Mouse (Mus musculus) heart, adult 2 months (tissue): ENCODE measurements at regions not wholly inside any gene's neighbourhood (a gene's known extent, or its start where the extent isn't known, plus 50 kb on each side); places are given as distances from the start of the nearest gene placed in this dataset.

ENCODE experiments used
- DNase-seq, 2 experiments: peaks; one replicate each; pipeline ENCODE4 v3.0.0; 2021
- H3K27ac ChIP-seq: fragments of 200-600 bp; 2 replicates; pipeline ENCODE4 v1.8.1; 2022
- H3K27me3 ChIP-seq: fragments of 200-500 bp; 2 replicates; pipeline ENCODE4 v1.6.1; 2012; ENCODE audit warnings: mild to moderate bottlenecking, low read length, inconsistent platforms, mixed read lengths; ENCODE audit not compliant: control insufficient read depth, insufficient read depth
- H3K36me3 ChIP-seq: fragments of 200-500 bp; 2 replicates; pipeline ENCODE4 v1.6.1; 2012; ENCODE audit warnings: low read length, inconsistent platforms; ENCODE audit not compliant: control insufficient read depth, insufficient read depth
- H3K4me1 ChIP-seq: fragments of 200-500 bp; 2 replicates; pipeline ENCODE4 v1.6.1; 2011; ENCODE audit warnings: low read length; ENCODE audit not compliant: control insufficient read depth, insufficient read depth
- H3K4me3 ChIP-seq: fragments of 200-600 bp; 2 replicates; pipeline ENCODE4 v1.8.1; 2022
- H3K79me2 ChIP-seq: fragments of 200-500 bp; replicated peaks from 2 replicates; pipeline ENCODE4 v1.6.1; 2012; ENCODE audit warnings: mild to moderate bottlenecking, inconsistent platforms, low read length, moderate library complexity, mixed read lengths; ENCODE audit not compliant: control insufficient read depth, insufficient read depth
- H3K9ac ChIP-seq: fragments of 200-500 bp; 2 replicates; pipeline ENCODE4 v1.6.1; 2012; ENCODE audit warnings: low read depth, mild to moderate bottlenecking, control low read depth, inconsistent platforms, low read length, mixed read lengths
- CTCF ChIP-seq: fragments of 200-600 bp; IDR thresholded peaks from 2 replicates; pipeline ENCODE4 v1.8.1; 2022; ENCODE audit warnings: antibody characterized with exemption, mild to moderate bottlenecking, moderate library complexity
- EP300 ChIP-seq: fragments of 200-500 bp; IDR thresholded peaks from 2 replicates; pipeline ENCODE4 v1.6.1; 2011; ENCODE audit warnings: low read depth, low read length, control low read depth; ENCODE audit not compliant: insufficient read depth
- POLR2A ChIP-seq: fragments of 200-500 bp; IDR thresholded peaks from 2 replicates; pipeline ENCODE4 v1.6.1; 2011; ENCODE audit warnings: mild to moderate bottlenecking, low read depth, low read length, control low read depth; ENCODE audit not compliant: insufficient read depth
- WGBS: fragments of 180-500 bp; shearing (Covaris S2); methylation state at CpG from one replicate; pipeline ENCODE4 v1.1.7; 2018; 5-methylcytosine and 5-hydroxymethylcytosine counted together
- intact Hi-C: fragments of 180-260 bp; cut with DNase I; formaldehyde crosslinking; loops from one replicate; pipeline ENCODE4 v1.15.1; 2025

DNA sequence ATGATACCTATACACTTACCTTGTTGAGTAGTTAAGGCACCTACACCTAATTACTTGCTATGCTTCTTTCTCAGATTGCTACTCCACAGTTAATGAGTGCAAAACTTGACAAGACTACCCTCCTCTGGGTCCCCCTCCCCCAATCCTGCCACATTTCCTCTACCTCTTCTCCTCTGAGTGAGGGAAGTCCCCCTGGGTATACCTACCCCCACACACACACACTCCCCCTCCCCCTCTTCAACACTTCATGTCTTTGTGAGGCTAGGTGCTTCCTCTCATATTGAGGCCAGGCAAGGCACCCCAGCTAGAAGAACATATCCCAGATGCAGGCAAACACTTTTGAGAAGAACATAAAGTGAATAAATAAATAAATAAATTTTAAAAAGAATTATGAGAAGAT lies 90.3 kb upstream of the Ube2e3 start:
- Histone ChIP-seq H3K79me2 (no peaks in the 10 kb centered on the region), H3K9ac (no peak overlapping the region), H3K27ac (no peak overlapping the region), H3K4me1 (no peaks in the 10 kb centered on the region), H3K27me3 (no peaks in the 10 kb centered on the region), H3K4me3 (no peak overlapping the region), H3K36me3 (no peaks in the 10 kb centered on the region)
- DNase-seq = no peak
- TF ChIP-seq POLR2A (no peak), EP300 (no peak), CTCF (no peak)
- intact Hi-C loops = no loop called here

DNA sequence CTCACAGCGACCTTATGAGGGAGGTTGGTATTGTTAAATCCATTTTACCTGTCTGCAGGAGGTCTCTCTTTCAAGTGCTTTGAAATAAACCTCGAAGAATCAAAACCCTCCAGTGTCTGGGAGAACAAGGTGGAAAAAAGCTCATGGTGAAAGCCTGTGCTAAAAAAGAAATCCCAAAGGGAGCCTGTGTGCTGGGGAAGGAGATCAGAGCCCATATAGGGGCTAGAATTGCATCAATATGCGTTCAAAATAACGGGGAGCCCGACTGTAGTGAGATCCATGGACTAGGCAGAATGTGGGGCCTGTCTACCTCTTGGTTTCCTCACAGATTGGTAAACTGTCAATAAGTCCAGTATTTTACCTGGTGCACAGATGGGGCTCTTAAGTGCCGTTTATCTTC lies 113.6 kb upstream of the Ube2e3 start:
- intact Hi-C loops = no loop called here
- DNase-seq = no peak
- Histone ChIP-seq H3K27ac (no peak overlapping the region), H3K9ac (no peak overlapping the region), H3K4me3 (no peak overlapping the region), H3K27me3 (no peaks in the 10 kb centered on the region), H3K4me1 (no peaks in the 10 kb centered on the region), H3K79me2 (no peaks in the 10 kb centered on the region), H3K36me3 (no peaks in the 10 kb centered on the region)
- WGBS = 79% methylated on average over 6 of the region's 6 CpGs
- TF ChIP-seq EP300 (no peak), CTCF (no peak), POLR2A (no peak)

- Histone ChIP-seq H3K27me3 (no peaks in the 10 kb centered on the region), H3K79me2 (no peaks in the 10 kb centered on the region), H3K4me1 (no peaks in the 10 kb centered on the region), H3K4me3 (no peak overlapping the region), H3K27ac (no peak overlapping the region), H3K36me3 (no peaks in the 10 kb centered on the region), H3K9ac (no peak overlapping the region)
- TF ChIP-seq POLR2A = no peak
- no peak for TF ChIP-seq EP300
- peak in 1 of 2 experiments; percentile 8 for DNase-seq
- 62% methylated on average over 4 of the region's 4 CpGs for WGBS
- intact Hi-C loops = no loop called here
Measured at GRCm38 (mm10) chr2:78753918-78754317, 114.0 kb upstream of the Ube2e3 start.

- H3K36me3 ChIP-seq = no peaks in the 10 kb centered on the region
- no peaks in the 10 kb centered on the region for H3K27me3 ChIP-seq
- no peaks in the 10 kb centered on the region for H3K4me1 ChIP-seq
- no peak for DNase-seq
- intact Hi-C loops = no loop called here
- no peak overlapping the region for H3K27ac ChIP-seq
- TF ChIP-seq CTCF (no peak), POLR2A (no peak), EP300 (no peak)
- no peak overlapping the region for H3K9ac ChIP-seq
- no peaks in the 10 kb centered on the region for H3K79me2 ChIP-seq
- 85% methylated on average over 6 of the region's 6 CpGs for WGBS
- H3K4me3 ChIP-seq = no peak overlapping the region
Measured at GRCm38 (mm10) chr2:78730161-78730560, 137.8 kb upstream of the Ube2e3 start.

GRCm38 (mm10) chr2:78726060-78726459 lies 141.9 kb upstream of the Ube2e3 start:
- TF ChIP-seq CTCF (no peak), EP300 (no peak)
- Histone ChIP-seq H3K27me3 (no peaks in the 10 kb centered on the region), H3K27ac (no peak overlapping the region), H3K79me2 (no peaks in the 10 kb centered on the region), H3K9ac (no peak overlapping the region), H3K4me3 (no peak overlapping the region), H3K36me3 (no peaks in the 10 kb centered on the region), H3K4me1 (no peaks in the 10 kb centered on the region)
- no peak for DNase-seq
- intact Hi-C loops = no loop called here
- WGBS = 94% methylated on average over 7 of the region's 7 CpGs

DNA sequence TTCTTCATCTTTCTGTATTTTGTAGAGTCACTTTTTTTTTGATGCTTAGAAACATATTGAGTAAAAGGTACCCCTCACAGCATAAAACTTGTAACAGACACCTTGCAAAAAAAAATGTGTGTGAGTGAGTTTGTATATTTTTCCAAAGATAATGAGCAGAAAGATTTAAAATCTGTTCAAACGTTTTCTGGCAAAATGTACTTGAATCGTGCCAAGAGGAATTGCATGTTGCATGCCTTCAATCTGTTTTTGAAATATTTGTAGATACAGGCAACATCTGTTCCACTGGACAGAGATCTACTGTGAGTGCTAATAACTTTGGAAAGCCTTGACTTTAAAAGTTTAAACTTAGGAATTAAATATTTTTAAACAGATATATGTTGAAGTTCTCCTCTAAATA lies 143.5 kb upstream of the Ube2e3 start:
- Histone ChIP-seq H3K79me2 (no peaks in the 10 kb centered on the region), H3K4me1 (no peaks in the 10 kb centered on the region), H3K36me3 (no peaks in the 10 kb centered on the region), H3K4me3 (no peak overlapping the region), H3K27ac (no peak overlapping the region), H3K27me3 (no peaks in the 10 kb centered on the region), H3K9ac (no peak overlapping the region)
- DNase-seq = no peak
- TF ChIP-seq POLR2A (no peak), CTCF (no peak), EP300 (no peak)
- 35% methylated on average over 2 of the region's 2 CpGs for WGBS
- intact Hi-C loops = no loop called here

DNA sequence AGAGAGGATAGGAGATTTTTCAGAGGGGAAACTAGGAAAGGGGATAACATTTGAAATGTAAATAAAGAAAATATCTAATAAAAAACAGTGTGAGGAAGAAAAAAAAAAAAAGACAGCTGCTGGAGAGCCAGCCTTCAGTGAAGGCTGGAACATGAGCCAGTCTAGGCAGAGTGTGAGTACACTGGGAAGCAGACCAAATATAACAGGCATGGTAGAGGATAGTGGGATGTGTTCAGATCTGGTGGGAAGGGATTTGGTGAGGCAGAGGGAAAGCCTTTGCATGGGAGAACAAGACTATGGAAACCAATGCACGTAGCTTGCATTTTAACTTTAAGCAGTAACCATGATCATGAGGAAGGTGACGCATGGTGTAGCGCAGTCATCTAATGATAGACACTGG lies 144.5 kb upstream of the Ube2e3 start:
- intact Hi-C loops = no loop called here
- H3K79me2 ChIP-seq = no peaks in the 10 kb centered on the region

More for the DNA sequence above, 144.5 kb upstream of the Ube2e3 start:
- Histone ChIP-seq H3K27ac (no peak overlapping the region), H3K27me3 (no peaks in the 10 kb centered on the region), H3K36me3 (no peaks in the 10 kb centered on the region), H3K4me1 (no peaks in the 10 kb centered on the region), H3K4me3 (no peak overlapping the region), H3K9ac (no peak overlapping the region)
- 91% methylated on average over 3 of the region's 3 CpGs for WGBS
- DNase-seq = no peak
- TF ChIP-seq POLR2A (no peak), EP300 (no peak), CTCF (no peak)
